Mouse (Mus musculus) C2C12 (cell line): Measurements from ENCODE around the gene Ppfia4.
A peak's percentile ranks its signal among the peaks of the same experiment; 100 is the strongest.

Experiments used
- CEBPB ChIP-seq: IDR thresholded peaks from one replicate; pipeline ENCODE4 v1.6.1; 2011; ENCODE audit warnings: low read depth, mild to moderate bottlenecking, control low read depth, moderate library complexity
- CTCF ChIP-seq: IDR thresholded peaks from one replicate; pipeline ENCODE4 v1.5.1; 2011; ENCODE audit not compliant: control insufficient read depth, insufficient read depth, insufficient read length
- FOSL1 ChIP-seq: IDR thresholded peaks from one replicate; pipeline ENCODE4 v1.8.0; 2011; ENCODE audit warnings: mild to moderate bottlenecking, low read length; ENCODE audit not compliant: poor library complexity, insufficient read depth, severe bottlenecking
- MAX ChIP-seq: IDR thresholded peaks from one replicate; pipeline ENCODE4 v1.6.1; 2011; ENCODE audit warnings: mild to moderate bottlenecking, control low read depth
- MYOD1 ChIP-seq: IDR thresholded peaks from one replicate; pipeline ENCODE4 v1.6.1; 2011; ENCODE audit warnings: low read depth; ENCODE audit not compliant: control insufficient read depth, insufficient read length
- USF1 ChIP-seq: IDR thresholded peaks from one replicate; pipeline ENCODE4 v1.6.1; 2011; ENCODE audit warnings: low read depth, mild to moderate bottlenecking, control low read depth, moderate library complexity

DNA sequence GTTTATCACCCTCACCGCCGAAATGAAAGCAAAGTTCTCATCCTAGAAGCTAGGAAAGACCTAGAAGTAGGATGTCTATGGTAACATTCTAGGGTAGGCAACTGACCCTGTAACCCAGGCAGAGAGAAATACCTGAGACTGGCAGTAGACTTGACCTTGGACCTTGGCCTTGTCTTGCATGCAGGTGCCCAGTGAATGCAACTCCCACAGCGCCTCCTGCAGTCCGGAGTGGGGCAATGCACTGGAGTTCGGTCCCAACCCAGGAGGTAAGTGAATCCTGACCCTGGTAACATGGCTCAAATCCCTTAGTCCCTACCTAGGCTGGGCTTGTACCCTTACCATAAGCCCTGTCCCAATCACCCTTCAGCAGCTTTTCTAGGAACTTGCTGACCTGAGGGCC lies 41.8 kb downstream of the Ppfia4 start:
- TF ChIP-seq CTCF = peak; percentile 43
- TF ChIP-seq USF1 = no peak
- TF ChIP-seq FOSL1 = no peak
- TF ChIP-seq MAX = no peak
- TF ChIP-seq MYOD1 = no peak
- no peak for TF ChIP-seq CEBPB
